Mouse (Mus musculus): ENCODE data around the gene Mdm2. TPM values are rescaled to one million over a fixed set of nuclear protein-coding genes. Genes with fewer than 3 reads are reported as not detected.
A peak's percentile ranks its signal among the peaks of the same experiment; 100 is the strongest.
"Not testable (repeated sequence)": the region's sequence is repeated elsewhere in the genome, so short reads cannot be mapped to it uniquely, and the experiment has no call there.

Mdm2 gene
- 59.3 and 61.8 TPM in 2 replicates for polyA plus RNA-seq (2015; fragmentation: Nextera tagmentation; extraction: Ambion mirVana)

- H3K9ac ChIP-seq, result peak within 1 kb of the TSS; percentile 100
- peak within 1 kb of the TSS; percentile 99 for H3K27ac ChIP-seq
- H3K4me2 ChIP-seq, result peak within 1 kb of the TSS; percentile 68
- peak; percentile 95 for ATAC-seq
- under 1% methylated on average over 51 of the region's 52 CpGs for WGBS
- H3K4me3 ChIP-seq, result peak within 1 kb of the TSS; percentile 90
- peaks cover 24% of the 10 kb centered on the region for H3K36me3 ChIP-seq (ENCODE audit: poor library complexity, severe bottlenecking)
- H3K27me3 ChIP-seq, result no peaks in the 10 kb centered on the region
- no peaks in the 10 kb centered on the region for H3K9me3 ChIP-seq (replicated peaks)
- peaks cover 23% of the 10 kb centered on the region for H3K4me1 ChIP-seq
These were observed at the start of gene Mdm2 for GRCm38 (mm10) chr10:117710604-117711141. Gene Mdm2, minus strand, starts transcription at chr10:117710758.

- no peak overlapping the region for H3K4me3 ChIP-seq
- no peaks in the 10 kb centered on the region for H3K4me1 ChIP-seq
- H3K27ac ChIP-seq, result no peak overlapping the region
- H3K9me3 ChIP-seq (replicated peaks), result no peaks in the 10 kb centered on the region
- H3K36me3 ChIP-seq (ENCODE audit: poor library complexity, severe bottlenecking), result peaks cover 96% of the 10 kb centered on the region
- no peaks in the 10 kb centered on the region for H3K27me3 ChIP-seq
- 95% methylated on average over 10 of the region's 10 CpGs for WGBS
- no peak overlapping the region for H3K9ac ChIP-seq
- H3K4me2 ChIP-seq, result no peak overlapping the region
- no peak for ATAC-seq
These were observed 49.5 kb upstream of the Mdm2 start for GRCm38 (mm10) chr10:117759844-117760630.

GRCm38 (mm10) chr10:117758749-117759727 lies 48.5 kb upstream of the Mdm2 start:
- no peak overlapping the region for H3K4me2 ChIP-seq
- H3K27ac ChIP-seq, result no peak overlapping the region
- no peak overlapping the region for H3K9ac ChIP-seq
- ATAC-seq, result no peak
- no peaks in the 10 kb centered on the region for H3K4me1 ChIP-seq
- 90% methylated on average over 18 of the region's 18 CpGs for WGBS
- H3K27me3 ChIP-seq, result no peaks in the 10 kb centered on the region
- H3K4me3 ChIP-seq, result no peak overlapping the region
- H3K36me3 ChIP-seq (ENCODE audit: poor library complexity, severe bottlenecking), result peaks cover 94% of the 10 kb centered on the region
- no peaks in the 10 kb centered on the region for H3K9me3 ChIP-seq (replicated peaks)

GRCm38 (mm10) chr10:117758344-117758743 lies 47.8 kb upstream of the Mdm2 start:
- not testable (repeated sequence) for H3K4me3 ChIP-seq; H3K9me3 ChIP-seq (replicated peaks); H3K4me2 ChIP-seq; H3K4me1 ChIP-seq; ATAC-seq; H3K9ac ChIP-seq; H3K27ac ChIP-seq; H3K27me3 ChIP-seq
- H3K36me3 ChIP-seq (ENCODE audit: poor library complexity, severe bottlenecking), result peaks cover 88% of the 10 kb centered on the region
- WGBS, result 98% methylated on average over 3 of the region's 3 CpGs

GRCm38 (mm10) chr10:117757796-117758342 lies 47.3 kb upstream of the Mdm2 start:
- peaks cover 88% of the 10 kb centered on the region for H3K36me3 ChIP-seq (ENCODE audit: poor library complexity, severe bottlenecking)

GRCm38 (mm10) chr10:117757259-117757658 lies 46.7 kb upstream of the Mdm2 start:
- Histone ChIP-seq H3K9me3 (replicated peaks) (no peaks in the 10 kb centered on the region), H3K4me3 (no peak overlapping the region), H3K4me1 (no peaks in the 10 kb centered on the region), H3K27me3 (no peaks in the 10 kb centered on the region), H3K27ac (no peak overlapping the region), H3K4me2 (no peak overlapping the region), H3K36me3 (ENCODE audit: poor library complexity, severe bottlenecking) (peaks cover 85% of the 10 kb centered on the region), H3K9ac (no peak overlapping the region)
- no peak for ATAC-seq
- 93% methylated on average over 1 of the region's 1 CpGs for WGBS

More at GRCm38 (mm10) chr10:117757796-117758342, 47.3 kb upstream of the Mdm2 start:
- no peak overlapping the region for H3K27ac ChIP-seq
- no peak for ATAC-seq
- H3K4me1 ChIP-seq, result no peaks in the 10 kb centered on the region
- H3K4me3 ChIP-seq, result no peak overlapping the region
- H3K9me3 ChIP-seq (replicated peaks), result no peaks in the 10 kb centered on the region
- H3K4me2 ChIP-seq, result no peak overlapping the region
- WGBS, result 91% methylated on average over 7 of the region's 7 CpGs
- no peak overlapping the region for H3K9ac ChIP-seq
- H3K27me3 ChIP-seq, result no peaks in the 10 kb centered on the region

GRCm38 (mm10) chr10:117756784-117757183 lies 46.2 kb upstream of the Mdm2 start:
- WGBS, result 92% methylated on average over 5 of the region's 5 CpGs
- H3K36me3 ChIP-seq (ENCODE audit: poor library complexity, severe bottlenecking), result peaks cover 86% of the 10 kb centered on the region

GRCm38 (mm10) chr10:117755799-117756467 lies 45.4 kb upstream of the Mdm2 start:
- Histone ChIP-seq H3K36me3 (ENCODE audit: poor library complexity, severe bottlenecking) (peaks cover 86% of the 10 kb centered on the region), H3K4me3 (no peak overlapping the region), H3K27me3 (no peaks in the 10 kb centered on the region), H3K27ac (no peak overlapping the region), H3K4me1 (no peaks in the 10 kb centered on the region), H3K4me2 (no peak overlapping the region), H3K9me3 (replicated peaks) (no peaks in the 10 kb centered on the region), H3K9ac (no peak overlapping the region)
- ATAC-seq, result no peak
- WGBS, result 94% methylated on average over 11 of the region's 11 CpGs

More at GRCm38 (mm10) chr10:117756784-117757183, 46.2 kb upstream of the Mdm2 start:
- H3K27me3 ChIP-seq, result no peaks in the 10 kb centered on the region
- H3K9ac ChIP-seq, result no peak overlapping the region
- no peaks in the 10 kb centered on the region for H3K4me1 ChIP-seq
- no peak overlapping the region for H3K4me2 ChIP-seq
- no peak overlapping the region for H3K4me3 ChIP-seq
- H3K27ac ChIP-seq, result no peak overlapping the region
- no peaks in the 10 kb centered on the region for H3K9me3 ChIP-seq (replicated peaks)
- no peak for ATAC-seq

GRCm38 (mm10) chr10:117755086-117755798 lies 44.7 kb upstream of the Mdm2 start:
- ATAC-seq, result no peak
- peaks cover 83% of the 10 kb centered on the region for H3K36me3 ChIP-seq (ENCODE audit: poor library complexity, severe bottlenecking)
- H3K27ac ChIP-seq, result no peak overlapping the region
- no peaks in the 10 kb centered on the region for H3K4me1 ChIP-seq
- H3K4me3 ChIP-seq, result no peak overlapping the region
- H3K9me3 ChIP-seq (replicated peaks), result no peaks in the 10 kb centered on the region
- no peak overlapping the region for H3K4me2 ChIP-seq
- H3K9ac ChIP-seq, result no peak overlapping the region
- H3K27me3 ChIP-seq, result no peaks in the 10 kb centered on the region
- 90% methylated on average over 13 of the region's 13 CpGs for WGBS

GRCm38 (mm10) chr10:117754609-117754940 lies 44.0 kb upstream of the Mdm2 start:
- peaks cover 83% of the 10 kb centered on the region for H3K36me3 ChIP-seq (ENCODE audit: poor library complexity, severe bottlenecking)
- H3K4me3 ChIP-seq, result no peak overlapping the region

More at GRCm38 (mm10) chr10:117754609-117754940, 44.0 kb upstream of the Mdm2 start:
- H3K27ac ChIP-seq, result no peak overlapping the region
- no peak for ATAC-seq
- H3K9me3 ChIP-seq (replicated peaks), result no peaks in the 10 kb centered on the region
- H3K4me1 ChIP-seq, result no peaks in the 10 kb centered on the region
- 96% methylated on average over 7 of the region's 7 CpGs for WGBS
- no peak overlapping the region for H3K9ac ChIP-seq
- no peaks in the 10 kb centered on the region for H3K27me3 ChIP-seq
- no peak overlapping the region for H3K4me2 ChIP-seq
